8 mouse cellular contexts compared by ENCODE assay signal in genomic region chr14:59625806-59626364, GRCm38 (mm10). TPM values are rescaled to one million over a fixed set of nuclear protein-coding genes. Genes with fewer than 3 reads are reported as not detected.
DNase-seq lines count a peak whose midpoint lies in the region; ATAC-seq lines count a peak whose summit lies in the region.

No protein-coding gene starts in this region.

- H3K27ac ChIP-seq in limb, embryonic 15.5 days = peak overlapping the region; percentile 89
- H3K27ac ChIP-seq in neural tube, embryonic 13.5 days (replicated peaks) = peak overlapping the region; percentile 78

- no peak for ATAC-seq in limb, embryonic 15.5 days (ENCODE audit: insufficient number of reproducible peaks, low FRiP score, low TSS enrichment, low read depth)
- peak; percentile 70 for ATAC-seq in neural tube, embryonic 13.5 days (ENCODE audit: low read depth)

- peaks cover 6% of the 10 kb centered on the region for H3K36me3 ChIP-seq in limb, embryonic 15.5 days
- no peaks in the 10 kb centered on the region for H3K36me3 ChIP-seq in neural tube, embryonic 13.5 days

- H3K9me3 ChIP-seq in limb, embryonic 15.5 days = no peaks in the 10 kb centered on the region
- H3K9me3 ChIP-seq in neural tube, embryonic 13.5 days = no peaks in the 10 kb centered on the region

- peak; percentile 48 to 57 for DNase-seq in cerebellum, postnatal 14 days
- DNase-seq in cerebellum, postnatal 36 days = no peak
- DNase-seq in urinary bladder, adult 2 months (ENCODE audit: low spot score) = peak; percentile 30
- no peak for DNase-seq in urinary bladder, postnatal 10 days (ENCODE audit: low spot score)
- DNase-seq in heart, postnatal 14 days = peak; percentile 40 to 41
- no peak for DNase-seq in cerebellum, adult 8-10 months

- intact Hi-C loops in heart, postnatal 14 days (cut with DNase I) = loop anchor here (5.0 kb wide), 1 partner anchor 316 kb away; no protein-coding TSS in a partner anchor

- peak overlapping the region; percentile 63 for H3K9ac ChIP-seq in limb, embryonic 15.5 days
- peak overlapping the region; percentile 77 for H3K9ac ChIP-seq in neural tube, embryonic 13.5 days

- H3K4me3 ChIP-seq in limb, embryonic 15.5 days = peak overlapping the region; percentile 67
- peak overlapping the region; percentile 62 for H3K4me3 ChIP-seq in neural tube, embryonic 13.5 days

- peaks cover 42% of the 10 kb centered on the region for H3K4me1 ChIP-seq in limb, embryonic 15.5 days
- H3K4me1 ChIP-seq in neural tube, embryonic 13.5 days (replicated peaks) = peaks cover 38% of the 10 kb centered on the region

- 0% methylated on average over 51 of the region's 51 CpGs for WGBS in limb, embryonic 15.5 days
- under 1% methylated on average over 51 of the region's 51 CpGs for WGBS in neural tube, embryonic 13.5 days

- H3K4me2 ChIP-seq in limb, embryonic 15.5 days = peak overlapping the region; percentile 91
- H3K4me2 ChIP-seq in neural tube, embryonic 13.5 days = peak overlapping the region; percentile 73

- H3K27me3 ChIP-seq in limb, embryonic 15.5 days = peaks cover 25% of the 10 kb centered on the region
- peaks cover 68% of the 10 kb centered on the region for H3K27me3 ChIP-seq in neural tube, embryonic 13.5 days

RNA-seq across cellular contexts. Expression of gene Shisa2, which starts 0.8 kb away (rescaled TPM):
- 1.9 and 2.2 TPM in 2 replicates for polyA plus RNA-seq in urinary bladder, adult 2 months (2012; rRNA removed)
- 1 to 10 TPM in 1 of 2 experiments, under 1 TPM in 1; 0.59 to 1.4 TPM for total RNA-seq in heart, postnatal 14 days (2021)
- polyA plus RNA-seq in limb, embryonic 15.5 days (2015; fragmentation: Nextera tagmentation; extraction: Ambion mirVana) = 24.1 and 27.6 TPM in 2 replicates
- polyA plus RNA-seq in neural tube, embryonic 13.5 days (2015; fragmentation: Nextera tagmentation; extraction: Ambion mirVana) = 3.6 and 9.1 TPM in 2 replicates

RNA-seq across cellular contexts. Expression of gene Cdadc1, which starts 28.1 kb away (rescaled TPM):
- polyA plus RNA-seq in urinary bladder, adult 2 months (2012; rRNA removed) = 15.8 and 22.0 TPM in 2 replicates
- total RNA-seq in heart, postnatal 14 days (2021) = 10 to 100 TPM; 36.8 to 42.9 TPM
- 33.6 and 34.3 TPM in 2 replicates for polyA plus RNA-seq in limb, embryonic 15.5 days (2015; fragmentation: Nextera tagmentation; extraction: Ambion mirVana)
- 36.1 and 38.5 TPM in 2 replicates for polyA plus RNA-seq in neural tube, embryonic 13.5 days (2015; fragmentation: Nextera tagmentation; extraction: Ambion mirVana)

Comparison
In these comparisons a context has a peak if more than half of its experiments do, and no peak if none do; other contexts are left out.
1. DNase-seq: peak in cerebellum, postnatal 14 days (2 of 2), urinary bladder, adult 2 months (single experiment) and heart, postnatal 14 days (2 of 2); none in cerebellum, postnatal 36 days (0 of 2), urinary bladder, postnatal 10 days (single experiment) and cerebellum, adult 8-10 months (single experiment).